10 mouse cellular contexts compared by ENCODE assay signal in genomic region chr1:168502266-168502665, GRCm38 (mm10).
DNase-seq lines count a peak whose midpoint lies in the region; ATAC-seq lines count a peak whose summit lies in the region.
"Had no signal": no experiment of that assay in that cellular context is flagged by ENCODE, and none has a peak within 500 bp of the region (broad histone marks: within the 10 kb centered on the region; RNA-seq: fewer than 3 reads in every experiment).

No protein-coding gene starts in this region.

- DNase-seq in gastrocnemius, adult 18-20 months (ENCODE audit: low spot score): peak; percentile 28
- DNase-seq in gastrocnemius, adult 8-10 months (ENCODE audit: low spot score in 2 of 2): no peak
- DNase-seq in embryonic facial prominence, embryonic 14.5 days (ENCODE audit: low spot score): peak; percentile 71
- DNase-seq in lung, postnatal 25 days (ENCODE audit: low spot score): peak; percentile 26
- DNase-seq in thymus, adult 18-20 months: no peak
- DNase-seq in right cerebral cortex, adult 18-20 months: no peak
- DNase-seq: cerebellum, adult 18-20 months had no signal

- 0 out of 2 replicates have a peak, but pooled peaks cover 4% of the 10 kb centered on the region for H3K4me1 ChIP-seq in embryonic facial prominence, embryonic 14.5 days (ENCODE audit: control insufficient read depth, insufficient read depth, low read length)
- H3K4me1 ChIP-seq in intestine, embryonic 16.5 days (ENCODE audit: control insufficient read depth, insufficient read depth, low read length): no peaks in the 10 kb centered on the region

- 54% methylated on average over 7 of the region's 7 CpGs for WGBS in embryonic facial prominence, embryonic 14.5 days
- WGBS in intestine, embryonic 16.5 days: 41% methylated on average over 7 of the region's 7 CpGs

- H3K27ac ChIP-seq in embryonic facial prominence, embryonic 14.5 days (replicated peaks; ENCODE audit: low read depth, low read length): no peak overlapping the region
- H3K27ac ChIP-seq in intestine, embryonic 16.5 days (ENCODE audit: low read length): no peak overlapping the region

- no peak overlapping the region for H3K4me2 ChIP-seq in embryonic facial prominence, embryonic 14.5 days (ENCODE audit: low read depth, low read length)
- H3K4me2 ChIP-seq in intestine, embryonic 16.5 days (ENCODE audit: low read depth, low read length): no peak overlapping the region

- H3K36me3 ChIP-seq in embryonic facial prominence, embryonic 14.5 days (ENCODE audit: control insufficient read depth, insufficient read depth, low read length): no peaks in the 10 kb centered on the region
- no peaks in the 10 kb centered on the region for H3K36me3 ChIP-seq in intestine, embryonic 16.5 days (ENCODE audit: control insufficient read depth, insufficient read depth, low read length)

- H3K27me3 ChIP-seq in embryonic facial prominence, embryonic 14.5 days (replicated peaks; ENCODE audit: control insufficient read depth, insufficient read depth, low read length): no peaks in the 10 kb centered on the region
- no peaks in the 10 kb centered on the region for H3K27me3 ChIP-seq in intestine, embryonic 16.5 days (replicated peaks; ENCODE audit: control insufficient read depth, insufficient read depth, low read length)
- H3K27me3 ChIP-seq: CH12.LX had no signal

- peak; percentile 72 for ATAC-seq in embryonic facial prominence, embryonic 14.5 days (ENCODE audit: low read depth)
- ATAC-seq in intestine, embryonic 16.5 days: peak; percentile 92
- no peak for ATAC-seq in CD4-positive, CD25-positive, alpha-beta regulatory T cell, adult 4 months

- H3K4me3 ChIP-seq in embryonic facial prominence, embryonic 14.5 days (ENCODE audit: low read depth, low read length): no peak overlapping the region
- H3K4me3 ChIP-seq in intestine, embryonic 16.5 days (ENCODE audit: low read length): no peak overlapping the region

- H3K9ac ChIP-seq in embryonic facial prominence, embryonic 14.5 days (ENCODE audit: low read depth, low read length): no peak overlapping the region
- no peak overlapping the region for H3K9ac ChIP-seq in intestine, embryonic 16.5 days (ENCODE audit: low read depth, low read length)

- H3K9me3 ChIP-seq in embryonic facial prominence, embryonic 14.5 days (ENCODE audit: control insufficient read depth, low read length): no peaks in the 10 kb centered on the region
- no peaks in the 10 kb centered on the region for H3K9me3 ChIP-seq in intestine, embryonic 16.5 days (ENCODE audit: control insufficient read depth, low read length)

Comparison
In these comparisons a context has a peak if more than half of its experiments do, and no peak if none do; other contexts are left out.
1. DNase-seq: peak in gastrocnemius, adult 18-20 months (single experiment), embryonic facial prominence, embryonic 14.5 days (single experiment) and lung, postnatal 25 days (single experiment); none in gastrocnemius, adult 8-10 months (0 of 2), thymus, adult 18-20 months (0 of 2) and right cerebral cortex, adult 18-20 months (single experiment).